Mouse (Mus musculus) heart, embryonic 16.5 days (tissue): ENCODE results near the gene Ythdf1. TPM values are rescaled to one million over a fixed set of nuclear protein-coding genes. Genes with fewer than 3 reads are reported as not detected.

ENCODE experiments used
- ATAC-seq: fragments of 200-750 bp; cut with Nextera tagmentation; replicated peaks from 2 replicates; pipeline ENCODE4 v1.8.0; 2017; ENCODE audit warnings: moderate number of reproducible peaks; ENCODE audit not compliant: insufficient read depth, low FRiP score; ENCODE audit errors: extremely low read depth
- H3K27ac ChIP-seq: fragments of 300-500 bp; sonication (generic); 2 replicates; pipeline ENCODE4 v1.5.1; 2014; ENCODE audit warnings: mild to moderate bottlenecking, low read length, control low read depth, moderate library complexity
- H3K27me3 ChIP-seq: fragments of 300-500 bp; sonication (generic); 2 replicates; pipeline ENCODE4 v1.6.1; 2014; ENCODE audit warnings: low read length, mixed read lengths; ENCODE audit not compliant: control insufficient read depth, insufficient read depth
- H3K36me3 ChIP-seq: fragments of 300-500 bp; sonication (generic); 2 replicates; pipeline ENCODE4 v1.6.1; 2014; ENCODE audit not compliant: control insufficient read depth, insufficient read depth
- H3K4me1 ChIP-seq: fragments of 300-500 bp; sonication (generic); 2 replicates; pipeline ENCODE4 v1.6.1; 2014; ENCODE audit warnings: low read length, mixed read lengths; ENCODE audit not compliant: control insufficient read depth, insufficient read depth
- H3K4me2 ChIP-seq: fragments of 300-500 bp; sonication (generic); 2 replicates; pipeline ENCODE4 v1.6.1; 2014; ENCODE audit warnings: low read depth, mild to moderate bottlenecking, control low read depth, low read length
- H3K4me3 ChIP-seq: fragments of 300-500 bp; sonication (generic); 2 replicates; pipeline ENCODE4 v1.5.1; 2014; ENCODE audit warnings: mild to moderate bottlenecking, control low read depth, low read length
- H3K9ac ChIP-seq: fragments of 300-500 bp; sonication (generic); 2 replicates; pipeline ENCODE4 v1.6.1; 2014; ENCODE audit warnings: low read length, control low read depth
- H3K9me3 ChIP-seq: fragments of 300-500 bp; sonication (generic); replicated peaks from 2 replicates; pipeline ENCODE4 v1.6.1; 2016; ENCODE audit warnings: low read length; ENCODE audit not compliant: control insufficient read depth
- WGBS: fragments of 180-500 bp; shearing (Covaris S2); extraction: QIAGEN DNeasy Blood & Tissue Kit; methylation state at CpG from one replicate; pipeline ENCODE4 v1.1.7; 2014; 5-methylcytosine and 5-hydroxymethylcytosine counted together
- polyA plus RNA-seq: library from polyadenylated mRNA; unstranded; fragments of >200 nt; fragmentation: Nextera tagmentation; extraction: Ambion mirVana; gene quantifications from 2 replicates; pipeline ENCODE4 v1.2.1, GENCODE M21; 2015

Ythdf1 gene
- polyA plus RNA-seq, result 17.5 and 33.9 TPM in 2 replicates

- H3K4me2 ChIP-seq, result peak within 1 kb of the TSS; percentile 79
- H3K9me3 ChIP-seq, result no peaks in the 10 kb centered on the region
- peak within 1 kb of the TSS; percentile 99 for H3K9ac ChIP-seq
- H3K27ac ChIP-seq, result peak within 1 kb of the TSS; percentile 78
- 1% methylated on average over 56 of the region's 56 CpGs for WGBS
- H3K27me3 ChIP-seq, result no peaks in the 10 kb centered on the region
- peak; percentile 98 for ATAC-seq
- peaks cover 13% of the 10 kb centered on the region for H3K36me3 ChIP-seq
- peak within 1 kb of the TSS; percentile 89 for H3K4me3 ChIP-seq
- H3K4me1 ChIP-seq, result peaks cover 17% of the 10 kb centered on the region
Measured at GRCm38 (mm10) chr2:180920810-180921400, at the start of gene Ythdf1. Gene Ythdf1, minus strand, starts transcription at chr2:180920949.

DNA sequence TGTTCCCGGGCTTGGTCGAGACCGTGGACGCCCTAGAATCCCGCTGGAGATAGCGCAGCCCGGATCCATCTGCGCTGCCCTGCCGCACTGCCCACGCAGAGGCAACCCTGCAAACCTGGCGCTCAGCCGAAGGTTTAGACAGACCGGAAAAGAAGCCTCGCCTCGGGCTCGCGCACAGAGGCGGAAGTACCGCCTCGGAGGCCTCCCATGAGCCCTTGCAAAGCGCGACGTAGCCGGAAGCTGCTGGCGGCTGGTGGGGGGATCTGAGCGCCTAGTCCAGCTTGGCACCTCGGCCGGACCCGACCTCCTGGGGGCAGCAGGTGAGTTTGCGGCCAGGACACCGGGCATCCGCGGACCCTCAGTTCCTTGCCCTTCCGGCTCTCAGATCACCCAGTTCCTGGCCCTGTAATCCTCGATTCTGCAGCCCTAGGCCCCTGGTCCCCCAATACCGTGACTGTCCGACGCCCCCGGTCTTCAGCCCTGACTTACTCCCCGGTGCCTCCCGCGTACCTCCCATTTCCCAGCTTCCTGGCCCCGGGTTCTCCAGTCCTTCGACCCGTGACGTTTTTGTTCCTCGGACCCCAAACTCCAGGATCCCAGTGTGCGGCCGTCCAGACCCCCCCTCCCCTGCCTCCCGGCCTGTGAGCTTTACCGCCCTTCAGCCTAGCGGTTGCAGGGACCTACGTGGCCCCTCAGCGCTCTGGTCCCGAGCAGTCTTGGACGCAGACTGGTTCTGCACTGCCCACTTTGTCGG is 46.4 kb upstream of the Ythdf1 start, which contains the start of gene Arfgap1:
TSS of gene Arfgap1 (plus strand) at position 216 of the 754 bp plus-strand sequence.
- no peaks in the 10 kb centered on the region for H3K27me3 ChIP-seq
- WGBS, result under 1% methylated on average over 57 of the region's 57 CpGs
- peak within 1 kb of the TSS; percentile 80 for H3K27ac ChIP-seq
- peak within 1 kb of the TSS; percentile 81 for H3K4me2 ChIP-seq
- H3K36me3 ChIP-seq, result peaks cover 14% of the 10 kb centered on the region
- H3K9ac ChIP-seq, result peak within 1 kb of the TSS; percentile 91
- H3K9me3 ChIP-seq, result no peaks in the 10 kb centered on the region
- ATAC-seq, result peak; percentile 89
- peaks cover 35% of the 10 kb centered on the region for H3K4me1 ChIP-seq
- peak within 1 kb of the TSS; percentile 73 for H3K4me3 ChIP-seq

DNA sequence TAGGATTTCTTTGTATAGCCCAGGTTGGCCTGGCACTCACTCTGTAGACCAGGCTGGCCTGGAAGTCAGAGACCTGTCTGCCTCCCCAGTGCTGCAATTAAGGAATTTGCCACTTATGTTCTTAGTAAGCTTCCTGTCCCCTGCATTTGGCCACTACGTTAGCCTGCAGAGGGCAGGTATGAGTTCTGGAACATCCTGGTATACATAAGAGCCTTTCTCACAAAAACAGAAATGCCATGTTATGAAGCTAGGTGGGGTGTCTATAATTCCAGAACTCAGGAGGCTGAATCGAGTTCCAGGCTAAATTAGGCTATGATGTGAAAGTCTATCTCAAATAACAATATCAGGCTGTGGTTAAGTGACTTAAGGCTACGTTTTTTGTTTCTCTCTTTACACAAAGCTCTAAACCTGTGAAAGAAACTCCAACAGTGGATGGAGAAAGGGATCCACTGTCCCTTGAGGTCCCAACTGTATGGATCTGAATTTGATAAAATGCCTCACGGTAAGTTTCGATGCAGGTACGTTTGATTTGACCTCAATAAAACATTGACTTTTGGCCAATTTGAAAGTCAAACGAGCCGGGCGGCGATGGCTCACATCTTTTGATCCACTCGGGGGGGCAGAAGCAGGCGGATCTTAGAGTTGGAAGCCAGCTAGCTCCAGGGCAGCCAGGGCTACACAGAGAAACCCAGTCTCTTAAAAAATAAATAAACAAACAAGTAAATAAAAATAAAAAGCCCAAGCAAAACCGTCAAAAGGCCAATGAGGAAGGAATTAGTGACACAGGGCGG is 45.5 kb upstream of the Ythdf1 start:
- Histone ChIP-seq H3K4me2 (peak overlapping the region; percentile 81), H3K36me3 (peaks cover 5% of the 10 kb centered on the region), H3K27ac (peak overlapping the region; percentile 80), H3K4me3 (peak overlapping the region; percentile 73), H3K27me3 (no peaks in the 10 kb centered on the region), H3K4me1 (peaks cover 36% of the 10 kb centered on the region), H3K9me3 (no peaks in the 10 kb centered on the region), H3K9ac (peak overlapping the region; percentile 91)
- ATAC-seq, result no peak
- WGBS, result 9% methylated on average over 14 of the region's 14 CpGs

GRCm38 (mm10) chr2:180963956-180964355 is 43.2 kb upstream of the Ythdf1 start:
- Histone ChIP-seq H3K9ac (no peak overlapping the region), H3K9me3 (no peaks in the 10 kb centered on the region), H3K27ac (no peak overlapping the region; the same call in 1 of the 2 replicates), H3K27me3 (no peaks in the 10 kb centered on the region), H3K4me3 (no peak overlapping the region), H3K4me2 (no peak overlapping the region), H3K4me1 (peaks cover 36% of the 10 kb centered on the region), H3K36me3 (no peaks in the 10 kb centered on the region)
- WGBS, result 6% methylated on average over 5 of the region's 5 CpGs
- no peak for ATAC-seq

GRCm38 (mm10) chr2:180962616-180963308 is 42.0 kb upstream of the Ythdf1 start:
- no peaks in the 10 kb centered on the region for H3K9me3 ChIP-seq
- no peak overlapping the region for H3K4me3 ChIP-seq
- H3K9ac ChIP-seq, result no peak overlapping the region
- H3K27me3 ChIP-seq, result no peaks in the 10 kb centered on the region
- WGBS, result 44% methylated on average over 2 of the region's 2 CpGs
- H3K4me1 ChIP-seq, result peaks cover 24% of the 10 kb centered on the region
- no peaks in the 10 kb centered on the region for H3K36me3 ChIP-seq
- peak; percentile 19; the same call in 1 of the 2 replicates for ATAC-seq
- H3K4me2 ChIP-seq, result no peak overlapping the region
- H3K27ac ChIP-seq, result peak overlapping the region; percentile 47

GRCm38 (mm10) chr2:180960187-180960586 is 39.4 kb upstream of the Ythdf1 start:
- H3K4me1 ChIP-seq, result peaks cover 17% of the 10 kb centered on the region
- H3K4me2 ChIP-seq, result no peak overlapping the region
- no peaks in the 10 kb centered on the region for H3K9me3 ChIP-seq
- H3K27me3 ChIP-seq, result peaks cover 12% of the 10 kb centered on the region
- WGBS, result 61% methylated on average over 3 of the region's 3 CpGs
- no peak overlapping the region for H3K27ac ChIP-seq
- ATAC-seq, result no peak
- no peak overlapping the region for H3K9ac ChIP-seq
- no peak overlapping the region for H3K4me3 ChIP-seq
- H3K36me3 ChIP-seq, result no peaks in the 10 kb centered on the region

DNA sequence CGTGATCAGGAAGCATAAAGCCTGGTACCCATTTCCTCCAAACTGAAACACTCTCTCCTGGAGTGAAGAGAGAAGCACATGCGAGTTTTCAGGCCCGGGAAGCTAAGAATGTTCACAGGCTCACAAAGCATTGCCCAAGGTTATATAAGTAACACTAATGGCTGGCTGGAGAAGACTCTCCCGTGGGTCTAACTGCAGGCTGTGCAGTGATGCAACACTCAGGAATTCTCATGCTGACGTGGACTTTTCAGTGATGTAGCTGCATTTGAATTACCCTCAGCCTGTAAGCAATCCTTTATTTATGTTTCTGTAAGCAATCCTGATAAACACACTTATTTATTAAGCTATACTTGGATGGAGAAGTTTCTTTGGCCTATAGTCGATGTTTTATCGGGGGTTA is 38.9 kb upstream of the Ythdf1 start:
- no peak overlapping the region for H3K9ac ChIP-seq
- WGBS, result 64% methylated on average over 7 of the region's 7 CpGs
- H3K27ac ChIP-seq, result no peak overlapping the region
- H3K27me3 ChIP-seq, result peaks cover 18% of the 10 kb centered on the region
- H3K4me1 ChIP-seq, result peaks cover 21% of the 10 kb centered on the region
- no peak for ATAC-seq
- no peak overlapping the region for H3K4me2 ChIP-seq
- no peak overlapping the region for H3K4me3 ChIP-seq
- H3K36me3 ChIP-seq, result no peaks in the 10 kb centered on the region
- no peaks in the 10 kb centered on the region for H3K9me3 ChIP-seq
